Mouse (Mus musculus): ENCODE results near the gene Ankrd44. TPM values are rescaled to one million over a fixed set of nuclear protein-coding genes. Genes with fewer than 3 reads are reported as not detected.

Ankrd44 gene
- polyA plus RNA-seq, 1 experiment from 2014 or later, result 18.3 TPM

DNA sequence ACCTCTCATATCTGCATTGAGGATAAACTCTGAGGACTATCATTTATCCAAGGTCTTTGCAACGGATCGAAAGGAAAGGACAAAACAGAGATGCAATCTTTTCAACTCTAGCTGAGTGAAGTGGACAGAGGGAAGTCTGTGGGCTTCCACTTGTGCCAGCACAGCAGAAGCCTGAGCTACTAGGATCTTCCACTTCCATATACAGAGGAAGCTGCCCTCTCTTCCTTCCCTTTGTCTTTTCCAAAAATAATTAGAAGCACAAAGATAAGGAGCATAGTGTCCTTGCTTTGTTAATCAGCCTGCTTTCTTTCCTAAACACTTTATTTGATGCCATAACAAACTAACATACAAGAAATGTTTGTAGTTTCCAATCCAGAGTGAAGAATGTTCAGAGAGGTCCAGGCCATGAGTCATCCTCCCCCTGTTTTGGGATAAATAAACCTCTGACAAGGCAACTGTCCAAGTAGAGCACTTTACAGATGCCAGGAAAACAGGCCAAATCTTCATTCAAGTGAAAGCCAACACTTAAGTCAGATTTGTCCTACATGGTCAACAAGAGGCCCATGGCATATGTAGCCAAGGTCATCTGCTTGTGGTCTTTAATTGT lies 160.5 kb downstream of the Ankrd44 start:
- Histone ChIP-seq H3K4me3 (ENCODE audit: low read depth, low read length) (no peak overlapping the region), H3K27ac (ENCODE audit: low read depth) (0 out of 2 replicates have a peak overlapping the region, but pooled peaks have one; percentile 42), H3K9ac (no peak overlapping the region), H3K4me2 (no peak overlapping the region), H3K36me3 (ENCODE audit: insufficient read depth) (no peaks in the 10 kb centered on the region), H3K27me3 (ENCODE audit: insufficient read depth, low read length) (no peaks in the 10 kb centered on the region), H3K9me3 (ENCODE audit: low read depth, low read length) (no peaks in the 10 kb centered on the region), H3K4me1 (ENCODE audit: insufficient read depth) (peaks cover 3% of the 10 kb centered on the region; the same call in 1 of the 2 replicates)
- ATAC-seq (ENCODE audit: insufficient read depth) (peak; percentile 78), DNase-seq (peak; percentile 79)
- no peak for TF ChIP-seq CTCF (IDR thresholded peaks at IDR 0.05; ENCODE audit: low read depth)
- WGBS, result 79% methylated on average over 2 of the region's 2 CpGs

DNA sequence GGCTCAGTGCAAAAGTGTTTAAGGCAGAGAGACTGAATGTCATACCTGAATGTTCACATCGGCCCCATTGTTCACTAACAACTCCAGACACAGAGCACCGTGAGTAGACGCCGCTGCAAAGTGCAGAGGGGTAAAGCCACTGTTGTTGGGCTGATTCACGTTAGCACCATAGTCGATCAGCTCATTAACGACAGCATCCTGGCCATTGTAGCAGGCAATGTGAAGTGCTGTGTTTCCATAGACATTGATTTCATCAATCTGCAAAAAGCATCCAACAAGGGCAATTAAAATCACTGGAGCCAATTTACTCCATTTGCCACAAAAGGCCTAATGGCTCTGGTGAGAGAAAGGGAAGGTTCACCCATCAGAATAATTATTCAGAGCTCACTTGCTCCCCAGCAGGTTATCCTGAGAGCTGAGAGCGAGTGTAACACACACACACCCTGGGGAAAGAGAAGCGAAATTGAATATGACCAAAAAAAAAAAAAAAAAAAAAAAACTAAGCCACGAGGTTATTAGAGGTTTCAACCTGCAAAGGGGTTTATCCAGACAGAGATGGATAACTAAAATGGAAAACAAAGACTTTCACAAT lies 163.9 kb downstream of the Ankrd44 start:
- Histone ChIP-seq H3K9ac (no peak overlapping the region), H3K36me3 (ENCODE audit: insufficient read depth) (no peaks in the 10 kb centered on the region), H3K27ac (ENCODE audit: low read depth) (no peak overlapping the region), H3K9me3 (ENCODE audit: low read depth, low read length) (no peaks in the 10 kb centered on the region), H3K4me1 (ENCODE audit: insufficient read depth) (peaks cover 3% of the 10 kb centered on the region; the same call in 1 of the 2 replicates), H3K4me2 (no peak overlapping the region), H3K4me3 (ENCODE audit: low read depth, low read length) (no peak overlapping the region), H3K27me3 (ENCODE audit: insufficient read depth, low read length) (no peaks in the 10 kb centered on the region)
- no peak for ATAC-seq (ENCODE audit: insufficient read depth)
- no peak for TF ChIP-seq CTCF (IDR thresholded peaks at IDR 0.05; ENCODE audit: low read depth)
- no peak for DNase-seq
- 87% methylated on average over 10 of the region's 10 CpGs for WGBS

DNA sequence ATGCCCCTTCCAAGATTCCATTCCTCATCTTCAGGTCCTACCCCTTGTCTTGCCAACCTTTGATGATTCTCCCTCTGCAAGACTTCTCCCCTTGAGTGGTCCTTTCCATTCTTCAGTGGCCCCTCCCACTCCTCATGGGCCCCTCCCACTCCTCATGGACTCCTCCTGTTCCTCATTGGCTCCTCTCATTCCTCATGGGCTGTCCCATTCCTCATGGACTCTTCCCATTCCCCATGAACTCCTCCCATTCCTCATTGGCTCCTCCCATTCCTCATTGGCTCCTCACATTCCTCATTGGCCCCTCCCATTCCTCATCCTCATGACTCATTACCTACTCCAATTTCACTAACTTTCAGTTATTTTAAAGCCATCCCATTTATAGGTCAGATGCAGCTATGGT lies 166.3 kb downstream of the Ankrd44 start:
- Histone ChIP-seq H3K27ac (ENCODE audit: low read depth) (no peak overlapping the region), H3K4me3 (ENCODE audit: low read depth, low read length) (no peak overlapping the region), H3K4me2 (no peak overlapping the region), H3K9me3 (ENCODE audit: low read depth, low read length) (no peaks in the 10 kb centered on the region), H3K9ac (no peak overlapping the region), H3K36me3 (ENCODE audit: insufficient read depth) (no peaks in the 10 kb centered on the region), H3K27me3 (ENCODE audit: insufficient read depth, low read length) (no peaks in the 10 kb centered on the region), H3K4me1 (ENCODE audit: insufficient read depth) (no peaks in the 10 kb centered on the region)
- DNase-seq (no peak), ATAC-seq (ENCODE audit: insufficient read depth) (no peak)
- no peak for TF ChIP-seq CTCF (IDR thresholded peaks at IDR 0.05; ENCODE audit: low read depth)

DNA sequence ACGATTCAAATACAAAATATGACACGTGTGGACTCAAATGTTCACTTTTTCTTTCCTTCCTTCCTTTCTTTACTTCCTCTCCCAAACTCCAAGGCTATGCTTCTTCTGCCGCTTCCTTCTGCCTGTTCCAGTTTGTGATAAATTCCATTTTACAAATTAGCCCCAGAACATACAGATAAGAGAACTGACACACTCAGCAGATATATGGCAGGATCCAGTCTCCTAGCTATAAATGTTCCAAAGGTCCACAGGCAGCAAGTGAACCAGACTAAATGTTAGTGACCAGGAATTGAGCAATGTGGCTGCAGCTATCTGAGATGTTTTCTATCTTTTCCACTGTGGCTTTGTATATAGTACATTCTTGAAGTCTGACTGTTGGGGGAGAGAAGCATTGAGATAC lies 168.9 kb downstream of the Ankrd44 start:
- Histone ChIP-seq H3K9me3 (ENCODE audit: low read depth, low read length) (no peaks in the 10 kb centered on the region), H3K36me3 (ENCODE audit: insufficient read depth) (no peaks in the 10 kb centered on the region), H3K9ac (no peak overlapping the region), H3K27ac (ENCODE audit: low read depth) (no peak overlapping the region), H3K4me2 (no peak overlapping the region), H3K27me3 (ENCODE audit: insufficient read depth, low read length) (no peaks in the 10 kb centered on the region), H3K4me3 (ENCODE audit: low read depth, low read length) (no peak overlapping the region), H3K4me1 (ENCODE audit: insufficient read depth) (no peaks in the 10 kb centered on the region)
- no peak for ATAC-seq (ENCODE audit: insufficient read depth)
- DNase-seq, result no peak
- no peak for TF ChIP-seq CTCF (IDR thresholded peaks at IDR 0.05; ENCODE audit: low read depth)
- WGBS, result 58% methylated on average over 3 of the region's 3 CpGs

DNA sequence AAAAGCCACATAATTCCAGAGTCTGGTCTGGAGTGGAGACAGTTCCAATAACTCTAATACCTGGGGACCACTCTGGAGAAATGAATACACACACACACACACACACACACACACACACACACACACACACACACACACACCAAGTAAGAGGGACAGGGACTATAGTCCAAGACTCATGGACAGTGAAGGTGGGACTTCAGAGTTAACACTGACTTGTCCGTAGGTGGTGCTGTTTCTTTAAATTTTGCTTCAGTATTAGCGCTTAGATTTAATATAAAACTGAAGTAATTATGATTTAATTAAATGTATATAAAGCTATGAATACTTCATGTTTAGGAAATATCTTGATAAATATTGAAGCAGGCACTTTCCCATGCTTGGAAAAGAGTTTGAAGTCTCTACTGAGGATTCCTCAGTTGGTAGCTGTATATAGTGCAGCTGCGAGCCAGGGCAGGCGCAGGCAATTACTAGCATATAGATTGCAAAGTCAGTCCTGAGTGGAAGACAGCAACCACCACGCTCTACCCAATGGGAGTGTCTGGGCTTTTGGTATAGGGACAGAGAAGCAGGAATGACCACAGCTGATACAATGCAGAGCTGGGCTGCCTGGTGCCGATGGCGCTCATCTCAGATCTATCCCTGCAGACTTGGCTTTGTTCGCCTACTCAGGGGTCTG lies 170.4 kb downstream of the Ankrd44 start:
- DNase-seq, result peak; percentile 48
- WGBS, result 76% methylated on average over 8 of the region's 8 CpGs

DNA sequence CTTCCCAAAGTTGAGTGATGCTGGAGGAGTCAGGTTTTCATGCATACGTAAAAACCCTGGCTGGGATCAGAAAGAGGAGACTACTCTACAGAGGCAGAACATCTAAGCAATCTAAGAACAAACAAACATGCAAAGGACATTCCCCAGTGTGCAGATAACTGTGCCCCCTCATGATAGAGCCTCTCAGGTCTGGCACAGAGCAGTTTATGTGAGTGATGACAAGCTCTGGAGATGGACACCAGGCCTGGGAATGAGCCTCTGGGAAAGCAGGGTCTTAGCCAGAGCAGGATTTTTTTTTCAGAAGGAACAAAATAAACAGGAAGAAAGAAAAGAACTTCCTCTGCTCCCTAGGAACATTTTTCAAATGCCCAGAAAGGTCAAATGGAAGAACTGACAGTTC lies 176.2 kb downstream of the Ankrd44 start:
- WGBS, result 24% methylated on average over 1 of the region's 1 CpGs
- H3K9ac ChIP-seq, result no peak overlapping the region
- H3K4me2 ChIP-seq, result no peak overlapping the region
- no peak for TF ChIP-seq CTCF (IDR thresholded peaks at IDR 0.05; ENCODE audit: low read depth)
- peaks cover 10% of the 10 kb centered on the region; the same call in 1 of the 2 replicates for H3K4me1 ChIP-seq (ENCODE audit: insufficient read depth)
- peak overlapping the region; percentile 3; the same call in 1 of the 2 replicates for H3K27ac ChIP-seq (ENCODE audit: low read depth)
- H3K27me3 ChIP-seq (ENCODE audit: insufficient read depth, low read length), result no peaks in the 10 kb centered on the region
- H3K36me3 ChIP-seq (ENCODE audit: insufficient read depth), result no peaks in the 10 kb centered on the region
- H3K9me3 ChIP-seq (ENCODE audit: low read depth, low read length), result no peaks in the 10 kb centered on the region
- DNase-seq (no peak), ATAC-seq (ENCODE audit: insufficient read depth) (peak; percentile 39; the same call in 1 of the 2 replicates)
- H3K4me3 ChIP-seq (ENCODE audit: low read depth, low read length), result no peak overlapping the region

More for the DNA sequence above, 170.4 kb downstream of the Ankrd44 start:
- no peaks in the 10 kb centered on the region for H3K9me3 ChIP-seq (ENCODE audit: low read depth, low read length)
- H3K4me2 ChIP-seq, result no peak overlapping the region
- H3K9ac ChIP-seq, result no peak overlapping the region
- TF ChIP-seq CTCF (IDR thresholded peaks at IDR 0.05; ENCODE audit: low read depth), result peak; percentile 42
- H3K4me1 ChIP-seq (ENCODE audit: insufficient read depth), result no peaks in the 10 kb centered on the region
- H3K36me3 ChIP-seq (ENCODE audit: insufficient read depth), result no peaks in the 10 kb centered on the region
- no peak overlapping the region for H3K4me3 ChIP-seq (ENCODE audit: low read depth, low read length)
- 0 out of 2 replicates have a peak, but pooled peaks have one; percentile 49 for ATAC-seq (ENCODE audit: insufficient read depth)
- H3K27ac ChIP-seq (ENCODE audit: low read depth), result no peak overlapping the region
- H3K27me3 ChIP-seq (ENCODE audit: insufficient read depth, low read length), result no peaks in the 10 kb centered on the region

DNA sequence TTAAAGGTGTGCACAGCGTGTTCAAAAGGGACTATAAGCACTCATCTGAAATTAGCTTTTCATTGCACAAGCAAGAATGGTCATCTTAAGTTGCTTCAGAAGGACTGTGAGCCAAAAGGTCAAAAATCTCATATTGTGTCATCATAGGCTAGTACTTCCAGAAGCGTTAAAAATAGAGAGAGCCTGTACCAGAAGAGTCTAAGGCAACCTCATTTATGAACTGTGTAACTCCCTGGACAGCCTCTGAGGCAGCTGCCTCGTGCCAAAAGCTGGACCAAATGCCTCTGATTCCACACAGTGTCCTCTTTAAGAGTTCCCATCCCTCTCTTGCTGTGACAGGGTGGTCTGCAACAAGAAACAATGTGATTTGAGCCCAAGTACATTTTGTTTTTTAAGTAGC lies 176.7 kb downstream of the Ankrd44 start:
- WGBS, result 38% methylated on average over 3 of the region's 3 CpGs
- Histone ChIP-seq H3K4me2 (no peak overlapping the region), H3K4me1 (ENCODE audit: insufficient read depth) (peaks cover 10% of the 10 kb centered on the region; the same call in 1 of the 2 replicates), H3K4me3 (ENCODE audit: low read depth, low read length) (no peak overlapping the region), H3K27ac (ENCODE audit: low read depth) (0 out of 2 replicates have a peak overlapping the region, but pooled peaks have one; percentile 3), H3K9ac (no peak overlapping the region), H3K36me3 (ENCODE audit: insufficient read depth) (no peaks in the 10 kb centered on the region), H3K27me3 (ENCODE audit: insufficient read depth, low read length) (no peaks in the 10 kb centered on the region), H3K9me3 (ENCODE audit: low read depth, low read length) (no peaks in the 10 kb centered on the region)
- no peak for TF ChIP-seq CTCF (IDR thresholded peaks at IDR 0.05; ENCODE audit: low read depth)
- DNase-seq (peak; percentile 57), ATAC-seq (ENCODE audit: insufficient read depth) (peak; percentile 68; the same call in 1 of the 2 replicates)

Data from lung, embryonic 14.5 days (tissue).